Mouse (Mus musculus): ENCODE measurements around the gene Usp3.

DNA sequence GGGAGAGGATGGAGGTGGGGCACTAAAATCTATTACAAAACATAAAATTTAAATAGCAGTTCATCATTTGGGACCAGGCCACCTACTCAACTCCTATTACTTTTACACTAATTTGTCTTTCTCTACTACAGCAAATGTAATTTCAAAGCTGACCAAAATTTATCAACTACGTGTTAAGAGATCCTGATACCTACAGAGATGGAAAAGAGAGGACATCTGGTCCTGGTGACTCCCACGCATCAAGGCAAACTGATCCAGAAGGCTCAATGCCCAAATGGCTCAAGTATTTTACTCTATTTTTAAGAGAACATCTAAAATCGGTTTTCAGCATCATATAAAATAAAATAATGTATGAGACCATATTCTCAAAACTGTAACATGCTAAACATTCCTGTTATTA, 11.2 kb downstream of the Usp3 start:
- TF ChIP-seq CTCF (IDR thresholded peaks at IDR 0.05; ENCODE audit: low read depth) (no peak), EP300 (IDR thresholded peaks at IDR 0.05; ENCODE audit: low read depth) (no peak)
